Mouse (Mus musculus): ENCODE results near the gene Nup43.
"Not testable (repeated sequence)": the region's sequence is repeated elsewhere in the genome, so short reads cannot be mapped to it uniquely, and the experiment has no call there.

The Nup43 gene

DNA sequence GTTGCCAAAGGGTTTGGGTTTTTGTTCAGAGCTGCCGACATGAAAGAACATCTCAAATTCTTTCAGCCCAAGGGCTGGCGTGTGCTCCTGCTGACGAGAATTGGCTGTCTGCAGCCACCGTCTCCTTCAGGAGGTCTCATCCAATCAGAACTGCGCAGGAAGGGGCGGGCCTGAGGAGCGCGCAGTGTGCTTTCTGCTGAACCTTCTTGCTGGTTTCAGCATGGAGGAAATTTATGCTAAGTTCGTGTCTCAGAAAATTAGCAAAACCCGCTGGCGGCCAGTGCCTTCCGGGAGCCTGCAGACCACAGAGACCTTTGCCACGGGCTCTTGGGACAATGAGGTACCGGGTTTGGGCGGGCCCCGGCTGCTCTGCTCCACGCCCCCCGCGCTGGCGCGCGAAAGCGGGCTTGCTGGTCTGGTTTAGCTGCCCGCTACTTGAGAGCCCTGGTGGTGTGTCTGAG is at the start of gene Nup43:
Gene Nup43 (plus strand): TSS at position 162 of the 461 bp plus-strand sequence.
- DNase-seq = peak; percentile 92

DNA sequence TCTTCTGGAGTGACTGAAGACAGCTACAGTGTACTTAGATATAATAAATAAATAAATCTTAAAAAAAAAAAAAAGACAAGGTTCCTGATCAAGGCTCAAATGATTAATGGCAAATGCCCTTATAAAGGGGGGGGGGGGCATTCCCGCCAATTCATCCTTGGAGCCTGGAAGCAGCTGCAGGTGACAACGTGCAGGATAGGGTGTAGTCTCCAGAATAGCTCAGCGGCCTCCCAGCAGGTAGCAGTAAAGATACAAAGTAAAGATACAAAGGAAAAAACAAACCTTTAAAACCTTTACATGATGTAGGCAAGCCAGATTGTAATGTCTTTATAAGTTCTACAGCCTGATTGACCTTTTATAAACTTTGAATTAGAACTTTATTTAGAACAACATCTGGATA is 49.7 kb upstream of the Nup43 start:
- DNase-seq = not testable (repeated sequence)

DNA sequence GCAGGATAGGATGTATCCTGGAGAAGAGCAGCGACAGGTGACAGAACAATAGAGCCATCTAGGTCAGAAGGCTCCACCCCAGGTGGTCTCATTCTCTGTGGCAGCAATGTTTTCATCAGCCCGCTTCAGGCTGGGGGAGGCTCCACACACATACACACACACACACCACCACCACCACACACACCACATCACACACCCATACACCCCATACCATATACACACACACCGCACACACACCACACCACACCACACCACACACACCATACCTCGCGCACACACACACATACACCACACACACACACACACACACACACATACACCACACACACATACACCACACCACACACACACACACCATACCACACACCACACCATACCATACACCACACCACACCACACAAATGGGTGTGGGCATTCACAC is 47.5 kb upstream of the Nup43 start:
- no peak for DNase-seq

DNA sequence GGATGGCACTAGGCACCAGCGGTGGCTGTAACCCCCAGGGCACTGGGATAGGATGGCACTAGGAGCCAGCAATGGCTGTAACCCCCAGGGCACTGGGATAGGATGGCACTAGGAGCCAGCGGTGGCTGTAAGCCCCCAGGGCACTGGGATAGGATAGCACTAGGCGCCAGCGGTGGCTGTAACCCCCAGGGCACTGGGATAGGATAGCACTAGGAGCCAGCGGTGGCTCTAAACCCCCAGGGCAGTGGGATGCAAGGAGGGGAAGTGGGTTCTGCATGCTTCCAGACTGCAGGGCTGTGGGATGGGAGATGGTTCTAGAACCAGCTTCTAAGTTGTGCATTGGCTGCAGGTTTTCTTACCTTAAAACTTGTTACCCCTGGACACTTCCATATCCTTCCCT is 46.6 kb upstream of the Nup43 start:
- DNase-seq = no peak

DNA sequence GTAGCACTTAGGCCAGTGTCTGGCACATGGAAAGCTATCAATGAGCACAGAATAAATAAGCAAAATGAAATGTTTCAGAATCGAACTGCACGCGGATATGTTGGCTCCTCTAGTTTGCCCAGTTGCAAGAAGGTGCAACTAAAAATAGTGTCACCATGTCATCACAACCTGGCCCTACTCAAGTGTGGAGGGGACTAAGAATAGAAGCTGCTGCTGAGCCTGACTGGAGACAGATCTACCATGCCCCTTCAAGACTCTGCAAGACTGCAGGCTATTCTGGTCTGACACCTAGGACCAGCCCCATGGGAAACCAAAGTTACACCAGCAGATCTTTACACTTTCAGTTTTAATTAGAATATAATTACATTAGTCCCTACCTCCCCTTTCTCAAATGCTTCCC is 44.9 kb upstream of the Nup43 start:
- no peak for DNase-seq

DNA sequence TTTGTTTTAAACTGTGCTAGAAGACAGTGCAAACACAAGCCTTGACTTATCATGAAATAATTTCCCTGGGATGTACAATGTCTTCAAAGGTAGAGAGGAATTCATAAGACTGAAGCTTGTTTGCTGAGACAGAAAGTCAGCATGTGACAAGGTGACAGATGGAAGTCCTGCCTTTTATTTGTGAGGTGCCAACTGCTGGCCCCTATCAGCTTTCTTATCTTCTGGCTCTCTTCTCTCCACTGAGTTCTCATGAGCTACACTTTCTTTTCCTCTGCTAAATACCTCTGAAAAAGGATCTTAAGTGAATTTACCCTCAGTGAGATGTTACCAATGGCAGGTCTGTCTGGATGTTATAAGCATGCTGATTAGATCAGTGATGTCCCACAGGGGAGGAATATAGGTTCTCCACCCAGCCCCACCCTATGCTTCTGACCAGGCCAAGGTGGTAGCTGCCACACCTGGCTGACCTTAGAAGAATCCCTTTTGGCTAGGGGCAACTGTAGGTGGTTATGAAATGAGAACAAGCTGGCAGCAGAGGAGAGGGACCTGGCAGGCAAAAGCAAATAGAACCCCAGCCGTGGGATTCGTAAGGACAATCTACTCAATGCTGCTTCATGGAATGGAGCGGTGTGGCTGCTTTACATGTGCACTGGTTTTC is 43.3 kb upstream of the Nup43 start:
- DNase-seq = no peak

DNA sequence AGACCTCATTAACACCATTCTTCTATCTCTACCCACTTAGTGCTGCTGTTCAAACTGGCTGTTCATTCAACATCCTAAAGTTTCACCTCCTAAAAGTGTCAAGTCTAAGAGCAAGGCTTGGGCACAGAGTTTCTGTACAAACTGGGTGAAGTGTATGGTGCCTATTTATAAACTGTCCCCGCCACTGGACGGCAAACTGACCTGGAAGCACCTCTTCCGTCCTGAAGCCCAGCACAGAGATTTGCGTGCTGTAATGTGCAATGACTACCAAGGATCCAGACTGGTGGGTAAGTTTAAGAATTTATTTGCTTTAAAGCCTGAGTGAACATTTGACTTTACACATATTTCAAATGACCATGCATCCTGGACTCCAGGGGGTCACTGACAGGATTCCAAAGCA is 38.2 kb upstream of the Nup43 start:
- no peak for DNase-seq

DNA sequence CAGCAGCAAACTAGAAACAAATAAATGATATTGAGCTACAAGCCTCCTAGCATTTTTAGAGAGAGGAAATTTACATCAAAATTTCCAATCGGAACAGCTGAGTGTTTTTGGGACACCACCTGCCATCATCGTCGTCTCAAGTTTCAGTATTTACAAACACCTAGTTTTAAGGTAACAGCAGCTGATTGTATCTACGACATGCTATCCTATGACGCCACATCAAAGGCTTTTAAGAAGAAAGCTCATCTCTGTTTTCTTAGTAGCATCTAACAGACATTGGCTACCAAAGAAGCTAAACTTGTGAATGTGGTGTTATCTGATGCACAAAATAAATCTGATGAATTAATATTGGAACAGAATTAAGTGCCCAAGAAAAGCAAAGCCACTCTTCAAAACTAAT is 37.0 kb upstream of the Nup43 start:
- DNase-seq = no peak

DNA sequence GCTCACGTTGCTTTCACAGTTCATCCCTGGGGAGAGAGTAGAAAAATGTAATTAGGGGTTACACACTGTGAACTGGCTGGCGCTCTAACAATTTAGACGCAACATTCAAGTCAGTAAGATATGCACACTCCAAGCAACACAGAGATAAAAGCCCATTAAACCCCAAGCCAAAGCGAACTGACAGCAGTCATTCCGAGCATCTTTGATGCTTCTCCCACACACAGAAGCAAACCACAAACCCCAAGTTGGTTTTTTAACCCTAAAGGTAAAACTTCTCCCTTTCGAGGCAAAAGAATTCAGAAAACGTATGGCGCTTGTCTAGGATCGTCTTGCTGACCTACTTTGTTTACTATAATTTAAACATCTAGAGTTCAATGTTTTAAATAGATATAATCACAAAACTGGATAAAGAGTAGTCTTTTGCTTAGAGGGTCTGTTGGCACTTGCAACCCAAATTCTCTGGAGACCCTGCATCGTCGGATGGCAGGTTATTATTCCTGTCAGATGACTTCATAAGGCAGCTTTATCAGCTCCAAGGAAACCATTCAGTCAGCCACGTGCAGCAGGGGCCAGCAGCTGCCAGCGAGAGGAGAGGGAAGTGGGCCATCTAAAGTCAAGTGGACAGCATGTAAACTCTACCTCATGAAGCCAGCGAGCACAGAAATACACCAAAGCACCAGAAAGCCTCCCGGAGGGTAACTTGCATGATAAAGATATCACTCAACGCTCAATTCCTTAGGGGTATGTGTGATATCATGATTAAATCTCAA is 36.2 kb upstream of the Nup43 start:
- peak; percentile 23 for DNase-seq

DNA sequence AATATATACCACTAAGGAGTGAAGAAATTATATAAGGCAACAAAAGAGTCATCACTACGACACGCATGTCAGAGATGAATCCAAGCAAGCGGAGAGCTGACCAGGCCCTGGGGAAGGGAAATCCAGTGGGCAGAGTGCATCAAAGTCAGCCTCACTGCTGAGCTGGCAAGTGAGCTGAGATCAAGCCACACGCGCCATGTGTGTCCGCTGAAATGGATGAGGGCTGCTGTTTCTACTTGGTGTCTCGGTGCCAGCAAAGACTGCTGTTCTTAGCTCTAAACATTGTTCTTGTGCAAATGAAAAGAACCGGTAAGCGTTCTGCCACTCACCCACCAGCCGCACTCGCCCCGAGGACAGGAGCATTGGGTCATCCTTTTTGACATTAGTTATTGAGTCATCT is 26.9 kb upstream of the Nup43 start:
- DNase-seq = no peak

DNA sequence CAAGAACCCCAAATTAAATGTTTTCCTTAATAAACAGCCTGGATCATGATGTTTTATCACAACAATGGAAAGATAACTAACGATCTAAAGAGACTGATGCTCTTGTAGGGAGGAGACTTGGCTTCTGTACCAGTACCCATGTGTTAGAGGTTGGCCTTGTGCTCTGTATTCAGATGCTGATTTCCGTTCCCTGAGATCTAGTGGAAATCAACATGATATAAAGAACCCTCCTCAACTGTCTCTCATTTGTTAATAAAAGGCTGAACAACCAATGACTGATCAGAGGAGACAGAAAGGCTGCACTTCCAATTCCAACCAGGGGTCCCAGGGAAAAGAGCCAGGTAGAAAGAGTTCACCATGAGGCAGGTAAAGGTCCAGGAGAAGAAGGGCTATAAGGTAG is 21.4 kb upstream of the Nup43 start:
- DNase-seq = no peak

DNA sequence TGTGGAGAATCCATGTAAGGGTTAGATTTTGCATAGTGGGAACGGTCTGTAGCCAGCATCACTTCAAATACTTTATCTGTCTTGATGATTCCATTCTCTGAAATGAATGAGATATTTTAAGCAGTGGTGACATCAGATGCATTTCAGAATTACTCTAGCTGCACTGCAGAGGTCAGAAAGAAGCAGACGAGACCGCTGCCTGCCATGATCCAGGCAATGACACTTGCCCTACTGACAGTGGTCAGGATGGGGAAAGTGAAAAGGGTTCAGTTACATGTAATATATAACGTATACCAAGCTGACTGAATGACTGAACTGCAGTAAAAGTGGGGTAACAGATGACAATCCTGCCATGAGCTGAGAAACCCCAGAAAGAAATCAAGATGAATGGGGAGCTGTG is 18.2 kb upstream of the Nup43 start:
- no peak for DNase-seq

DNA sequence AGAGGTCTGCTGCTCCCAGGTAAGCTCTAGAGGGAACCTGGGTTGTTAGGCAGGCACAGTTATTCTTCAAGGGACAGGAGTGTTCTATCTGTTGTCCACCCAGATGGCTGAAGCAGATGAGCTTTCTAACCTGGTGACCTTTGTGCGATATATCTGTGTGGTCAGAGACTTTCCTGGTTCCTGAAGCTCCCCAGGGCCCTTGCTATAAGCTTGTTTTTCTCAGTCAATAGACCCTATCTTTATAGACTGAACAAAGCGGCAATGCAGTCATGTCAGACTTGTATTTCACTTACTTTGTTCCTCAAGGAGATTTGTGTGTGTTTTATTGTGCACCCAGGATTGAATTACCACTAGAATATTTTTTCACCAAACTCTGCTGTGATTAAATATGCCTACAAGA is 16.2 kb upstream of the Nup43 start:
- DNase-seq = no peak

DNA sequence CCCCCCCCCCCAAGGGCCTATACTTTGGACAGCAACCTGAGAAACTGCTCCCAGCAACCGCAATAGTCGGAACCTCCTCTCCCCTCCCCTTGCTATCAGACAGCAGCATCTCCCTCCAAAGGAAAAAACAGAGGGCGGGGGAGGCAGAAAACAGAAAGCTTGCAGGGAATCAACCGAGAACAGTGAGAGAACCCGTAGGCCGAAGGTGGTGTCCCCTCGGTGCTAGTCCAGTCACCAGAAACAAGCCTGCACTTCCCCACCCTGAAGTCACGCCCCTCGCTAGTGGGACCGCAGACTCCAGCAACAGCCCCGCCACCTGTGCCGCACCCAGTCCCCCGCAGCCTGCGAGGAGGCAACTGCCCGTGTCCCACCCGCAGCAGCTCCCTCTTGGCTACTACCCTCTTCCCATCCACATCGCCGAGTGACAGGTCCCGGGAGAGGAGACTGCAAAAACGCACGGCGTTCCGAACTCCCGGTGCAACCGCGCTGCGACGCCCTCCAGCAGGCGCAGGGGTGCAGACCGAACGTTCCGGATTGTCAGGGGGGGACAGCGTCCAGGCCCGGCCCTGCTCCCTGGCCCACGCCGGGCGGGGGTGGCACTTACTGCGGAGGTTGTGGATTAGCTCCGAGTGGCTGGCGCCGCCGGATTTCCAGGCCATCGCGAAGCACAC is 4.7 kb upstream of the Nup43 start:
- DNase-seq = peak; percentile 67

DNA sequence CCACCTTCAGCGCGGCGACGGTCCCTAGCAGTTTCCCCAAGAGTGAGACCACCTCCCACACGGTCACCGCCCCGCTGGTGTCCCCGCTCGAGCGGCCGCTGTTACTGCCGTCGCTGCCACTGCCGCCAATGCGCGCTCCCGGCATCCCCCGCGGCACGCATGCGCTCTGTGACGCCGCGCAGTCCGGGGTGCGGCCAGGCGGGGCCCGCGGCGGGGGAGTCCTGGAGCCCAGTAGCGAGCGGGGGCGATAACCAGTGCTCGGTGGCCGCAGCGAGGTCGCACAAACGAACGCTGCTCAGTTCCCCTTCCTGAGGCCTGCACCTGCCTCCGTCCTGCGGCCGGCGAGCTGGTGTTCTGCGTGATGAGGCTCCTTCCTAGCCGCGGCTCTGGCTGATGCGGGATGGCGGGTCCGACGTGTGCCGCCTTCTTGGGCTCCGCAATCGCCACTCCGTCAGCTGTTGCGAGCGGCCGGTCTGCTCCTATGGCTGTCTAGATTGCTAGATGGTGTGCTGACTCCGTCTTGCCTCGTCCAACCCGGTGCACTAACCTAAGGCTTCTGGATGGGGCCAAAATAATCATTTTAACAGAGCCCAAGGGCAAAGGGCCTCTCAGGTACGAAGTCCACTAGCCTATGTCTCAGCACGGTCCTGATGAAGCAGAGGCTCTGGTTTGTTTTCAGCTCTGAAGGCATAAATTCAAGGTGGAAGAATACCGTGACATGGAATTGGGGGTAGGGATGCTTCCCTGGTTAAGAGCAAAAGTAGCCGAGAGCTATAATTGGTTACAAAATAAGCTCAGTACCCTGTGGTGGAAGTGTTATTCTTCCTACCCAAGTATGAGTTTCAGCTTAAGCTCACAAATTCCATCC is 3.9 kb upstream of the Nup43 start:
- DNase-seq = peak; percentile 92

DNA sequence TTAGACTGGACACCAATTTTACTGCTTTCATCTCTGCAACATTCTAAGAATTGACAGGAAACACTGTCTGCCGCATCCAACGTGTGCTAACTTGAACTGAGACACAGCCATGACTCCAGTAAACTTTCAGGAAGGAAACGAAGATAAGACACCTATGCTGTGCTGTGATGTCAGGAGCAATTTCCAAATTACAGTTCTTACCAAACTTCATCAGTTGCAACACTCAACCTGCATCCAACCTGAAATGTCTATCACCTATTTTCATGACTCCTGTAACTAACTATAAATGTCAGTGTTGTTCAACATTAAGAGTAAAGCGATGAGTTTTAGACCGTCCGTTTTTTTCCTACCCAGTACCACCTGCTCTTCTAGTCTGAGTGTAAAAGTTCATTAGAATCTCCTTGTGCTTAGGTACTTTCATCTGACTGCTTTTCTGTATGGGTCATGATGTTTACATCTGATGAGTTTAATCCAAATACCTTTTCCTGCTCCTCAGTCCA is 3.2 kb upstream of the Nup43 start:
- DNase-seq = no peak

DNA sequence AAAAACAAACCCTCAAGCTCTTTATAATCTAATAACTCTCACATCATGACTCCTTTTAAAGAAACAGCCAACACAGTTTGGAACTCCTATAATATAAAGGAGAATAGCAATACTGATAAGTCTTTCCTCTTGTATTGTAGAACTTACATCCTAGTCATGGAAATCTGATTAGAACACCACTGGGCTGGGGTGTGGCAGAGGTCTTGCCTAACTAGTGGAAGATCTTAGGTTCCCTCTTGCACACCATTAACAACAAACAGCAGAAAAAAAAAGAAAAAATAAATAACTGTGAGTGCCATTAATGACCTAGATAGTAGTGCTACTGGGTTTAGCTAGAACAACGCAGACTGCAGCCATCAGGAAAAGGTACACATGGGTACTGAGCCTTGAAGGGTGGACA is 2.4 kb upstream of the Nup43 start:
- no peak for DNase-seq

DNA sequence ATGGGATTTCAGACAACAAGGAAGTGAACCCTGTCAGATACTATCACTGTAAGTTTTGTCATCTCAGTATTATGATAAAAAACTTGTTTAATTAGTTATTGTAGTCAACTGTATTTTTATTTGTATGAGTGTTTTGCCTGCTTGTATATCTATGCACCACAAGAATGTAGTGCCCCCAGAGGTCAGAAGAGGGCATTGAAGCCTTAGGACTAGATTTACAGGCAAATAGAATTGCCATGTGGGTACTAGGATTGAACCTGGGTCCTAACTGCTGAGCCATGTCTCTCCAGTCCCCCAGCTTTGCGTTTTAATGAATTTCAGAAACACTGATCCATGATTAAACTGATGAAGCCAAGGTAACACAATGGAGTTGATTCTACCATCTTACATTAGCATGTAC is 6.4 kb downstream of the Nup43 start:
- DNase-seq = peak; percentile 50

DNA sequence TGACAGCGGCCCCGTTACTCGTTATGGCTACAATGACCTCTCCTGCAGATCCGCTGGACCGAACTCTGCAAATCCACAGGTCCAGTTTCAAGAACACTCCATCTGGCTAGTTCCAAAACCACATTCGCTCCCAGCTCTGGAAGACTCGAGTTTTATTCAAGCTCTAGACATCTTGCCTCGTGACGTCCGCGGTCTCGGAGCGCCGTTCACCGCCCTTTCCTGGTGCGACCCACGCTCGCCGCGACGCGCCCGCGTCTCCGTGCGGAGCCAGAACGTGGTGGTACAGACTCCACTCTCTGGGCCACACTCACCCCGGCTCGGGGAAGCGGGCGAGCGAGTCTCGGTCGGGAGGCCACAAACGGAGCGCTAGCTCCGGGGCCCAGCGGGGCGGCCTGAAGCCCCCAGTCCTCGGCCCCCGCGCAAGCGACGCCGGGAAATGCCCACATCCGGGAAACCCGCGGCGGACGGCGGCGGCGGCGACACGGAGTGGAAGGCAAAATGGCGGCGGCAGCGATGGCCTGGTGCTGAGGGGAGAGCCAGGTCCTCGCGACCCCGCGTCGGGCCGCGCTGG is 13.5 kb downstream of the Nup43 start, which contains the start of the genes Pcmt1 and Lats1:
Gene Pcmt1 (minus strand): TSS at position 406 of the 571 bp plus-strand sequence.
Gene Lats1 (plus strand): TSS at position 484 of the 571 bp plus-strand sequence.
- peak; percentile 92 for DNase-seq

DNA sequence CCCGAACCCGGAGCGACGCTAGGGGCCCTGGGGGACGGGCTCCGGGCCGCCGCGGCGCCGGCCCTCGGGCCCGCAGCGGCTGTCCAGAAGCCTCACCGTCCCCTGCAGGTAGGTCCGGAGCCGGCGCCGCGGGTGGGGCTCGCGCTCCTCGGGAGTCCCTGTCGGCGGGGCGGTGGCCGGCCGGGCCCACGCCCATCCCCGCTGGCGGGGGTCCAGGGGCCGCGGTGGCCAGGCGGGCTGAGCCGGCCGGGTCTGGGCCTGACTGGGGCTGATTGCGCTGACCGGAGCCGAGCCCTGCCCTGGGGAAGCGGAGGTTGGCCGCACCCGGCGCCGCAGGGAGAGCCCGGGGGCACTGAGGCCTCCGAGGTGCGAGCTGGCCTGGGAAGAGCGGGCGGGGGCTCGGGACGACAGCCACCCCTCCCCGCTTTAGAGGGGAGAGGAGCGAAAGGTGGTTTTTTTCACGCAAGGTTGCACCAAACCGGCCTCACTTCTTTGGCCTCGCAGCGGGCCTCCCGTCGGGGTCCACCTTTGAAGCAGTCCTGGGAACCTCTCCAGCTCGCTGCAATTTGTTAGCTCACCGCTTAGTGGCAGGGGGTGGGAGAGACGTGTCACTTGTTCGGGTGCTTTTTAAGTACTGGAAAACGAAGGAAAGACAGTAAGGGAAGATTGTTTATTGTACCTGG is 14.2 kb downstream of the Nup43 start:
- peak; percentile 73 for DNase-seq

DNA sequence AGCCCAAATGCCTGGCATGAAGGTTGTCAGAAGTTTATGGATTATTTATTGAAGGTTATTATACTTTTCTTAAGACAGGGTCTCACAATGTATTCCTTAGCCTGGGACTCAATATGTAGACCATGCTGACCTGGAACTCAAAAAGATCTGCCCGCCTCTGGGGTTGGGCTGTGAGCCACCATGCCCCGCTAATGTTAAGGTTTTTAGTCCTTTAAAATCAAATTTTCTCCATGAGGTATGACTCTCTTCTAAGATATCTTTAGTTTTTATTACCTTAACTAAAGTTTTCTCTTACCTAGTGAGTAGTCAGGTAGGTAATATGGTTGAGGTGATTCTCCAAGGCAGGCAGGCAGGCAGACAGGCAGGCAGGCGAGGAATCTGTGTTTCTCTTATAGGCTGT is 14.9 kb downstream of the Nup43 start:
- DNase-seq = no peak

DNA sequence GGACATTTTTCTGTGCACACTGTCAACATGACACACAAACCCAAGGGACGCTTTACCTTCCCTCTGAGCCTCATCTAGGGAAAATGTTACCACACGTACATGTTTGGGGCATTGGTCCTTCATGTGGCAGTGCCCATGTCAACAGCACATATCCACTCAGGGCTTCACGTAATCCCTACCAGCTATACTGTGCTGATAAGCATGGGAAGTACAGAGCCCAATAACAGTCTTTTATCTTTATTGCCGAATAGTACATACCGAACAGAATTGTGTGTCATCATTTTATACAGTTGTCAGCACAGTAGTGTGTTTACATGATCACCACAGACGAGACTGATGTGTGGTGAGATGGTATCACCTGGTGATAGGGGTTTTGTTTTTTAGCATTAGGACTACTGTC is 19.6 kb downstream of the Nup43 start:
- DNase-seq = no peak
